Mouse (Mus musculus) ES-E14 (cell line): ENCODE results near the gene Fam178b.

ENCODE experiments used
- CHD2 ChIP-seq: IDR thresholded peaks from 2 replicates; pipeline ENCODE4 v1.6.1; 2014; ENCODE audit warnings: mild to moderate bottlenecking, low read depth, low read length, inconsistent platforms
- HCFC1 ChIP-seq: IDR thresholded peaks from 2 replicates; pipeline ENCODE4 v1.6.1; 2012; ENCODE audit warnings: low read length, inconsistent platforms, borderline replicate concordance; ENCODE audit not compliant: insufficient read depth
- MAFK ChIP-seq: IDR thresholded peaks from 2 replicates; pipeline ENCODE4 v1.6.1; 2014; ENCODE audit warnings: mild to moderate bottlenecking, low read depth, low read length, inconsistent platforms; ENCODE audit not compliant: insufficient read depth
- ZC3H11A ChIP-seq: IDR thresholded peaks from 2 replicates; pipeline ENCODE4 v1.6.1; 2012; ENCODE audit warnings: low read depth, mild to moderate bottlenecking, inconsistent platforms, low read length, borderline replicate concordance
- ZNF384 ChIP-seq: IDR thresholded peaks from 2 replicates; pipeline ENCODE4 v1.6.1; 2012; ENCODE audit warnings: low read depth, low read length, inconsistent platforms

DNA sequence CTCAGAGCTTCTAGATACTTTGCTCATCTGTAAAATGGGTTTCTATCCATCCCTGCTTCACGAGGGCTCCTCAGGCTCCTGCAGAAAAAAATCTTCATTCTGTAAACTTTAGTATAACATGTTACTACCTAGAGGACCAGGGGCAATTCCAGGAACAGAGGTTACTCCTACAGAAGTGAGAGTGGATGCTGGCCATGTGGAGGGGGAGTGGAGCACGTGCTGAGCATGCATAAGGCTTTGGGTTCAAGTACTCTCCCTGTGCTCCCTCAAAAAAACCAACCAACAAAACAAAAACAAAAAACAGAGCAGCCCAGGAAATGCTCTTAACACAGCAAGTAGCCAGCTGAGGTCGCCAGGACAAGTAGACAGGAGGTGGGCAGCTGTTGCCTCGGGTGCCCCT, 119.4 kb downstream of the Fam178b start:
- TF ChIP-seq CHD2: no peak
- no peak for TF ChIP-seq ZNF384
- no peak for TF ChIP-seq MAFK
- no peak for TF ChIP-seq ZC3H11A
- TF ChIP-seq HCFC1: no peak
